Mouse (Mus musculus): ENCODE results near the gene Nr2f1. TPM values are rescaled to one million over a fixed set of nuclear protein-coding genes. Genes with fewer than 3 reads are reported as not detected.

Nr2f1 gene
- polyA plus RNA-seq, 1 experiment from 2014 or later = 10.9 TPM

GRCm38 (mm10) chr13:78210029-78210747, 10.6 kb upstream of the Nr2f1 start:
- WGBS (ENCODE audit: insufficient replicate concordance) = under 1% methylated on average over 38 of the region's 38 CpGs
- ATAC-seq (replicated peaks; ENCODE audit: insufficient number of reproducible peaks, low FRiP score, low TSS enrichment) = peak; percentile 53; the same call in 1 of the 2 replicates

GRCm38 (mm10) chr13:78209611-78210028, 10.1 kb upstream of the Nr2f1 start:
- Histone ChIP-seq H3K27me3 (ENCODE audit: control insufficient read depth, insufficient read depth, low read length) (peaks cover 59% of the 10 kb centered on the region), H3K9ac (ENCODE audit: low read depth, low read length) (peak overlapping the region; percentile 34; the same call in 1 of the 2 replicates), H3K27ac (ENCODE audit: low read depth, low read length) (no peak overlapping the region), H3K9me3 (replicated peaks; ENCODE audit: control insufficient read depth, low read length) (no peaks in the 10 kb centered on the region), H3K4me3 (ENCODE audit: low read depth, low read length) (peak overlapping the region; percentile 42), H3K36me3 (ENCODE audit: control insufficient read depth, insufficient read depth, low read length) (no peaks in the 10 kb centered on the region), H3K4me2 (peak overlapping the region; percentile 79), H3K4me1 (ENCODE audit: control insufficient read depth, insufficient read depth, low read length) (peaks cover 8% of the 10 kb centered on the region; the same call in 1 of the 2 replicates)
- WGBS (ENCODE audit: insufficient replicate concordance) = 2% methylated on average over 12 of the region's 12 CpGs
- ATAC-seq (replicated peaks; ENCODE audit: insufficient number of reproducible peaks, low FRiP score, low TSS enrichment) = no peak

More at GRCm38 (mm10) chr13:78210029-78210747, 10.6 kb upstream of the Nr2f1 start:
- Histone ChIP-seq H3K27ac (ENCODE audit: low read depth, low read length) (no peak overlapping the region), H3K9ac (ENCODE audit: low read depth, low read length) (peak overlapping the region; percentile 34; the same call in 1 of the 2 replicates), H3K27me3 (ENCODE audit: control insufficient read depth, insufficient read depth, low read length) (peaks cover 59% of the 10 kb centered on the region), H3K4me2 (peak overlapping the region; percentile 79), H3K36me3 (ENCODE audit: control insufficient read depth, insufficient read depth, low read length) (no peaks in the 10 kb centered on the region), H3K4me3 (ENCODE audit: low read depth, low read length) (peak overlapping the region; percentile 42), H3K4me1 (ENCODE audit: control insufficient read depth, insufficient read depth, low read length) (peaks cover 8% of the 10 kb centered on the region; the same call in 1 of the 2 replicates), H3K9me3 (replicated peaks; ENCODE audit: control insufficient read depth, low read length) (no peaks in the 10 kb centered on the region)

- no peak overlapping the region for H3K9ac ChIP-seq (ENCODE audit: low read depth, low read length)
- H3K27ac ChIP-seq (ENCODE audit: low read depth, low read length) = no peak overlapping the region
- ATAC-seq (replicated peaks; ENCODE audit: insufficient number of reproducible peaks, low FRiP score, low TSS enrichment) = no peak
- no peaks in the 10 kb centered on the region for H3K36me3 ChIP-seq (ENCODE audit: control insufficient read depth, insufficient read depth, low read length)
- peak overlapping the region; percentile 79; the same call in 1 of the 2 replicates for H3K4me2 ChIP-seq
- peaks cover 8% of the 10 kb centered on the region; the same call in 1 of the 2 replicates for H3K4me1 ChIP-seq (ENCODE audit: control insufficient read depth, insufficient read depth, low read length)
- H3K27me3 ChIP-seq (ENCODE audit: control insufficient read depth, insufficient read depth, low read length) = peaks cover 59% of the 10 kb centered on the region
- WGBS (ENCODE audit: insufficient replicate concordance) = 18% methylated on average over 14 of the region's 14 CpGs
- no peaks in the 10 kb centered on the region for H3K9me3 ChIP-seq (replicated peaks; ENCODE audit: control insufficient read depth, low read length)
- no peak overlapping the region for H3K4me3 ChIP-seq (ENCODE audit: low read depth, low read length)
Observed at GRCm38 (mm10) chr13:78208689-78209410, 9.3 kb upstream of the Nr2f1 start.

DNA sequence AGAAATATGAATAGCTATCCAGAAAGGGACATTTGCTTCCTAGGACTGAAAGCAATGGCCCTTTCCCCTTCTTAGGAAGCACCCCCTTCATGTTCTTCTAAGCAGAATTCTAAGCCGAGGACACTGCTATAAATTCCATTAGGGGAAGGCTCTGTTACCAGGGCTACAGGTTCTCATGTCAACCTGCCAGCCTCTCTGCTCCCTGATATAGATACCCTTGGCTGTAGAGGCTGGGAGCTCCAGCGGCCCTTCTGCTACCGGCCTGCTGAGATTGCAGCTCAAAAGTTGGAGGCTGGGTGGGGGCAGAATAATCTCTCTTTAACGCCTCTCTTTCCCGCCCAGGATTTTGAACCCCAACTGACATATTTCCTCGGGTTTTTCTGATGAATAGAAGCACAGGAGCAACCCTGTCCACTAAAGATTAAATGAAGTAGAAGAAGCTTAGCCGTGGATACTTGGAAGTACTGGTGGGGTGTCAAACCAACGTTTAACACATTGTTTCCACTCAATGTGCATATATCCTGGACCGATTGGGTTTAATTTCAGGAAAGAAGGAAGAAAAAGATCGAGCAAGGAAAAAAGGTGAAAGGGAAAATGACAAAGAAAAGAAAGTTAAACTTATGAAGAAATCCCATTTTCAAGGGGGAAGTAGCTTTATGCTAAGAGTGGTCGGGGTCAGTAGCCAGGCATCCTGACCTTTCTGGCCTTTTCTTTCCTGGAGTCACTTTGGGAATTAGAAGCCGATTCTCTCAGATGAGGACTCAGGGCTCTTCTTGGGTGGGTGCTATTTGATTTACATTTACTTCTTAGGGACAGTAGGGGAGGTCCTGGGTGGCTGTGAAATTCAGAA, 8.5 kb upstream of the Nr2f1 start:
- WGBS (ENCODE audit: insufficient replicate concordance) = 18% methylated on average over 12 of the region's 12 CpGs
- H3K4me3 ChIP-seq (ENCODE audit: low read depth, low read length) = no peak overlapping the region
- H3K9me3 ChIP-seq (replicated peaks; ENCODE audit: control insufficient read depth, low read length) = no peaks in the 10 kb centered on the region
- no peak for ATAC-seq (replicated peaks; ENCODE audit: insufficient number of reproducible peaks, low FRiP score, low TSS enrichment)
- H3K4me2 ChIP-seq = peak overlapping the region; percentile 23; the same call in 1 of the 2 replicates
- H3K27me3 ChIP-seq (ENCODE audit: control insufficient read depth, insufficient read depth, low read length) = peaks cover 58% of the 10 kb centered on the region
- no peaks in the 10 kb centered on the region for H3K36me3 ChIP-seq (ENCODE audit: control insufficient read depth, insufficient read depth, low read length)
- no peak overlapping the region for H3K27ac ChIP-seq (ENCODE audit: low read depth, low read length)
- no peak overlapping the region for H3K9ac ChIP-seq (ENCODE audit: low read depth, low read length)
- peaks cover 8% of the 10 kb centered on the region; the same call in 1 of the 2 replicates for H3K4me1 ChIP-seq (ENCODE audit: control insufficient read depth, insufficient read depth, low read length)

DNA sequence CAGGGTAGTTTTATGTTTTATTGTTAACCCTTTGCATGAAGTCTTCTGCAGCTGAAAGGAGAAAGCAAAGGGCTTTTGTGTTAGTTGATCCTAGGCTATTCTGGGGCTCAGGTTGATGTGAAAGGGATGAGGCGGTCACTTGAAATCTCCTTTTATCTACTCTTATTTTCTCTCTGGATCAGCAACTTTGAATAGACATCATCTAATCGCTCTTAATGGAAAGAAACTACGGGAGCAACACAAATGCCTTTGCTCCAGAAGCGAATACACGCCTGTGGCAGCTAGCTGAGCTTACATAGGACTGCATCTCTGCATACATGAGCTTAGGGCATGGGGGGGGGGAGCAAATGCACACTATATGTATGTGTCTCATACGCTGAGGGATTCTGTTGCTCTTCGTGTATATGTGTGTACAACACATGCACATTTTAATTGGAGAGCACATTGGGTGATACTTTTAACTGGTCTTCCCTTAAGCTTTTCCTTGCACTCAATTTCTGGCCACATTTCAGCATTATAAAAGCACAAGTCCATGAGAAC, 7.4 kb upstream of the Nr2f1 start:
- Histone ChIP-seq H3K4me3 (ENCODE audit: low read depth, low read length) (no peak overlapping the region), H3K27me3 (ENCODE audit: control insufficient read depth, insufficient read depth, low read length) (peaks cover 47% of the 10 kb centered on the region), H3K36me3 (ENCODE audit: control insufficient read depth, insufficient read depth, low read length) (no peaks in the 10 kb centered on the region), H3K27ac (ENCODE audit: low read depth, low read length) (no peak overlapping the region), H3K9me3 (replicated peaks; ENCODE audit: control insufficient read depth, low read length) (no peaks in the 10 kb centered on the region), H3K4me2 (no peak overlapping the region), H3K4me1 (ENCODE audit: control insufficient read depth, insufficient read depth, low read length) (peaks cover 8% of the 10 kb centered on the region; the same call in 1 of the 2 replicates), H3K9ac (ENCODE audit: low read depth, low read length) (no peak overlapping the region)
- WGBS (ENCODE audit: insufficient replicate concordance) = 42% methylated on average over 7 of the region's 7 CpGs
- ATAC-seq (replicated peaks; ENCODE audit: insufficient number of reproducible peaks, low FRiP score, low TSS enrichment) = no peak

- Histone ChIP-seq H3K27ac (ENCODE audit: low read depth, low read length) (no peak overlapping the region), H3K27me3 (ENCODE audit: control insufficient read depth, insufficient read depth, low read length) (peaks cover 32% of the 10 kb centered on the region), H3K4me2 (no peak overlapping the region), H3K36me3 (ENCODE audit: control insufficient read depth, insufficient read depth, low read length) (no peaks in the 10 kb centered on the region), H3K9ac (ENCODE audit: low read depth, low read length) (no peak overlapping the region), H3K4me1 (ENCODE audit: control insufficient read depth, insufficient read depth, low read length) (peaks cover 8% of the 10 kb centered on the region; the same call in 1 of the 2 replicates), H3K4me3 (ENCODE audit: low read depth, low read length) (no peak overlapping the region), H3K9me3 (replicated peaks; ENCODE audit: control insufficient read depth, low read length) (no peaks in the 10 kb centered on the region)
- no peak for ATAC-seq (replicated peaks; ENCODE audit: insufficient number of reproducible peaks, low FRiP score, low TSS enrichment)
Observed at GRCm38 (mm10) chr13:78205426-78205825, 5.9 kb upstream of the Nr2f1 start.

- H3K9ac ChIP-seq (ENCODE audit: low read depth, low read length) = peak overlapping the region; percentile 71
- H3K4me2 ChIP-seq = peak overlapping the region; percentile 77
- no peaks in the 10 kb centered on the region for H3K36me3 ChIP-seq (ENCODE audit: control insufficient read depth, insufficient read depth, low read length)
- peaks cover 15% of the 10 kb centered on the region for H3K27me3 ChIP-seq (ENCODE audit: control insufficient read depth, insufficient read depth, low read length)
- no peaks in the 10 kb centered on the region for H3K9me3 ChIP-seq (replicated peaks; ENCODE audit: control insufficient read depth, low read length)
- peak overlapping the region; percentile 57 for H3K4me3 ChIP-seq (ENCODE audit: low read depth, low read length)
- ATAC-seq (replicated peaks; ENCODE audit: insufficient number of reproducible peaks, low FRiP score, low TSS enrichment) = peak; percentile 32
- under 1% methylated on average over 30 of the region's 37 CpGs for WGBS (ENCODE audit: insufficient replicate concordance)
- peak overlapping the region; percentile 63 for H3K27ac ChIP-seq (ENCODE audit: low read depth, low read length)
- H3K4me1 ChIP-seq (ENCODE audit: control insufficient read depth, insufficient read depth, low read length) = peaks cover 3% of the 10 kb centered on the region; the same call in 1 of the 2 replicates
Observed at GRCm38 (mm10) chr13:78203348-78204061, 3.9 kb upstream of the Nr2f1 start.
